Mouse (Mus musculus) CH12.LX (cell line): Measurements from ENCODE around the gene Dnah3. TPM values are rescaled to one million over a fixed set of nuclear protein-coding genes. Genes with fewer than 3 reads are reported as not detected.

Source experiments
- DNase-seq: peaks from one replicate; pipeline ENCODE4 v3.0.0-alpha.2; 2013; ENCODE audit errors: extremely low read depth
- H3K27ac ChIP-seq: 2 replicates; pipeline ENCODE4 v1.5.1; 2012; ENCODE audit warnings: low read depth, mild to moderate bottlenecking, control low read depth, moderate library complexity; ENCODE audit not compliant: insufficient read depth
- H3K27me3 ChIP-seq: replicated peaks from 2 replicates; pipeline ENCODE3; 2012; ENCODE audit warnings: inconsistent platforms
- H3K36me3 ChIP-seq, 2 experiments: replicated peaks in 1 of 2; 2 replicates each; pipeline versions ENCODE3 to v1.6.1; 2012; ENCODE audit warnings: inconsistent platforms in 1 of 2, low read length in 1 of 2, mild to moderate bottlenecking in 1 of 2, mixed read lengths in 1 of 2, moderate library complexity in 1 of 2; ENCODE audit not compliant: control insufficient read depth in 1 of 2, insufficient read depth in 1 of 2
- H3K4me1 ChIP-seq, 2 experiments: 2 replicates each; pipeline ENCODE4 v1.6.1; 2012; ENCODE audit warnings: inconsistent platforms in 1 of 2, moderate library complexity in 1 of 2; ENCODE audit not compliant: insufficient read depth in 2 of 2, control insufficient read depth in 1 of 2
- H3K4me2 ChIP-seq: 2 replicates; pipeline ENCODE4 v1.6.1; 2012; ENCODE audit warnings: low read depth, mild to moderate bottlenecking, control low read depth; ENCODE audit not compliant: poor library complexity, insufficient read depth, severe bottlenecking
- H3K4me3 ChIP-seq, 3 experiments: fragments of 150-350 bp in 1 of 3; sonication (generic) in 1 of 3; replicated peaks in 1 of 3; 2 replicates each; pipeline versions ENCODE3 to v1.5.1; 2011 to 2012; ENCODE audit warnings: low read depth in 2 of 3, low read length in 2 of 3, mild to moderate bottlenecking in 2 of 3, moderate library complexity in 2 of 3, control low read depth in 1 of 3, improper control_type of control experiment in 1 of 3, inconsistent platforms in 1 of 3, mixed read lengths in 1 of 3; ENCODE audit not compliant: poor library complexity in 1 of 3
- H3K79me2 ChIP-seq: replicated peaks from 2 replicates; pipeline ENCODE4 v1.6.1; 2012; ENCODE audit warnings: mild to moderate bottlenecking, moderate library complexity; ENCODE audit not compliant: control insufficient read depth, poor library complexity, insufficient read depth, severe bottlenecking; ENCODE audit errors: extremely low read depth
- H3K9ac ChIP-seq: 2 replicates; pipeline ENCODE4 v1.6.1; 2012; ENCODE audit warnings: low read depth, mild to moderate bottlenecking, control low read depth, moderate library complexity; ENCODE audit not compliant: insufficient read depth
- H3K9me3 ChIP-seq: replicated peaks from 2 replicates; pipeline ENCODE3; 2012; ENCODE audit warnings: low read length, inconsistent platforms, mixed read lengths
- BHLHE40 ChIP-seq: IDR thresholded peaks from 2 replicates; pipeline ENCODE4 v1.6.1; 2011; ENCODE audit warnings: mild to moderate bottlenecking, low read depth, low read length, improper control_type of control experiment
- CHD1 ChIP-seq: IDR thresholded peaks from 2 replicates; pipeline ENCODE4 v1.6.1; 2012; ENCODE audit warnings: low read depth, low read length, improper control_type of control experiment, inconsistent platforms
- CHD2 ChIP-seq: IDR thresholded peaks from 2 replicates; pipeline ENCODE4 v1.6.1; 2011; ENCODE audit warnings: low read length, improper control_type of control experiment
- E2F4 ChIP-seq: IDR thresholded peaks from 2 replicates; pipeline ENCODE4 v1.6.1; 2011; ENCODE audit warnings: low read depth, low read length, improper control_type of control experiment; ENCODE audit not compliant: insufficient replicate concordance
- EP300 ChIP-seq: IDR thresholded peaks from 2 replicates; pipeline ENCODE4 v1.6.1; 2011; ENCODE audit warnings: low read length, improper control_type of control experiment
- GABPA ChIP-seq: IDR thresholded peaks from 2 replicates; pipeline ENCODE4 v1.6.1; 2012; ENCODE audit warnings: low read depth, low read length, improper control_type of control experiment, inconsistent platforms; ENCODE audit not compliant: insufficient replicate concordance
- IRF4 ChIP-seq: IDR thresholded peaks from 2 replicates; pipeline ENCODE4 v1.6.1; 2014; ENCODE audit warnings: low read depth, mild to moderate bottlenecking, inconsistent platforms, low read length, improper control_type of control experiment
- JUN ChIP-seq: IDR thresholded peaks from 2 replicates; pipeline ENCODE4 v1.6.1; 2011; ENCODE audit warnings: low read depth, mild to moderate bottlenecking, low read length, improper control_type of control experiment, moderate library complexity; ENCODE audit not compliant: insufficient read depth
- JUND ChIP-seq: conservative IDR thresholded peaks from 2 replicates; pipeline ENCODE4 v1.6.1; 2011; ENCODE audit warnings: low read depth, low read length, improper control_type of control experiment
- KAT2A ChIP-seq: IDR thresholded peaks from 2 replicates; pipeline ENCODE4 v1.6.1; 2012; ENCODE audit warnings: low read length, improper control_type of control experiment, inconsistent platforms; ENCODE audit not compliant: insufficient replicate concordance
- MAZ ChIP-seq: IDR thresholded peaks from 2 replicates; pipeline ENCODE4 v1.6.1; 2012; ENCODE audit warnings: low read depth, mild to moderate bottlenecking, inconsistent platforms, low read length, improper control_type of control experiment, moderate library complexity
- MEF2A ChIP-seq: IDR thresholded peaks from 2 replicates; pipeline ENCODE4 v1.6.1; 2014; ENCODE audit warnings: low read depth, mild to moderate bottlenecking, inconsistent platforms, low read length, improper control_type of control experiment, borderline replicate concordance
- MXI1 ChIP-seq: IDR thresholded peaks from 2 replicates; pipeline ENCODE4 v1.6.1; 2011; ENCODE audit warnings: mild to moderate bottlenecking, low read depth, low read length, improper control_type of control experiment
- NELFE ChIP-seq: IDR thresholded peaks from 2 replicates; pipeline ENCODE4 v1.6.1; 2011; ENCODE audit warnings: low read depth, low read length, improper control_type of control experiment
- NRF1 ChIP-seq: IDR thresholded peaks from 2 replicates; pipeline ENCODE4 v1.6.1; 2014; ENCODE audit warnings: low read depth, mild to moderate bottlenecking, inconsistent platforms, low read length, improper control_type of control experiment, moderate library complexity
- RAD21 ChIP-seq: IDR thresholded peaks from 2 replicates; pipeline ENCODE4 v1.6.1; 2011; ENCODE audit warnings: low read depth, mild to moderate bottlenecking, low read length, improper control_type of control experiment, moderate library complexity
- RCOR1 ChIP-seq: conservative IDR thresholded peaks from 2 replicates; pipeline ENCODE4 v1.6.1; 2012; ENCODE audit warnings: low read depth, mild to moderate bottlenecking, inconsistent platforms, low read length, improper control_type of control experiment
- SIN3A ChIP-seq: IDR thresholded peaks from 2 replicates; pipeline ENCODE4 v1.6.1; 2012; ENCODE audit warnings: low read length, improper control_type of control experiment, inconsistent platforms
- TBP ChIP-seq: conservative IDR thresholded peaks from 2 replicates; pipeline ENCODE4 v1.6.1; 2011; ENCODE audit warnings: low read depth, low read length, improper control_type of control experiment
- UBTF ChIP-seq: IDR thresholded peaks from 2 replicates; pipeline ENCODE4 v1.6.1; 2012; ENCODE audit warnings: low read depth, mild to moderate bottlenecking, inconsistent platforms, low read length, improper control_type of control experiment, moderate library complexity
- ZKSCAN1 ChIP-seq: IDR thresholded peaks from 2 replicates; pipeline ENCODE4 v1.6.1; 2012; ENCODE audit warnings: low read depth, inconsistent platforms, low read length, improper control_type of control experiment, borderline replicate concordance
- ZMIZ1 ChIP-seq: IDR thresholded peaks from 2 replicates; pipeline ENCODE4 v1.6.1; 2012; ENCODE audit warnings: low read depth, mild to moderate bottlenecking, inconsistent platforms, low read length, improper control_type of control experiment
- dilution Hi-C: fragments of 300-500 bp; cut with MboI; formaldehyde crosslinking; loops from 2 replicates; pipeline ENCODE4 v1.14.3; 2020; ENCODE audit warnings: low sequenced_read_pairs; ENCODE audit not compliant: extremely low pct_unique_long_range_greater_than_20kb, extremely low pct_ligation_motif_present
- in situ Hi-C: fragments of 300-500 bp; cut with MboI; formaldehyde crosslinking; loops from 3 replicates; pipeline ENCODE4 v1.14.3; 2019; ENCODE audit warnings: low sequenced_read_pairs, low pct_ligation_motif_present, low pct_unique_long_range_greater_than_20kb, mixed read lengths
- polyA plus RNA-seq: library from polyadenylated mRNA; unstranded; fragments of >175 nt; gene quantifications from 2 replicates; pipeline ENCODE4 v1.2.1, GENCODE M21; 2012; ENCODE audit warnings: low read depth; ENCODE audit not compliant: insufficient read length
- total RNA-seq, 2 experiments: library from RNA; depleted of rRNA; stranded (reverse); fragments of 300-350 nt in 1 of 2; fragments of >200 nt in 1 of 2; gene quantifications; 2 replicates each; pipeline ENCODE4 v1.2.3; 2012 to 2014

Dnah3 gene
- total and polyA plus RNA-seq, 3 experiments = not detected

GRCm38 (mm10) chr7:119887887-119888286 lies 207.2 kb downstream of the Dnah3 start:
- H3K9ac ChIP-seq = no peak overlapping the region
- H3K27ac ChIP-seq = no peak overlapping the region
- no peaks in the 10 kb centered on the region for H3K27me3 ChIP-seq
- no peak overlapping the region for H3K4me2 ChIP-seq
- no peaks in the 10 kb centered on the region for H3K4me1 ChIP-seq
- dilution Hi-C loops = no loop called here
- H3K79me2 ChIP-seq = no peaks in the 10 kb centered on the region
- peaks cover 0 to 4% of the 10 kb centered on the region in 2 experiments for H3K36me3 ChIP-seq
- H3K4me3 ChIP-seq = no peak overlapping the region
- no peak for DNase-seq
- in situ Hi-C loops = no loop called here
- H3K9me3 ChIP-seq = no peaks in the 10 kb centered on the region
- TF ChIP-seq NRF1 (no peak), ZMIZ1 (no peak), RCOR1 (no peak), IRF4 (no peak), JUN (no peak), MAZ (no peak), CHD2 (no peak), NELFE (no peak), E2F4 (no peak), ZKSCAN1 (no peak), MEF2A (no peak), JUND (no peak), TBP (no peak), KAT2A (no peak), SIN3A (no peak), BHLHE40 (no peak), MXI1 (no peak)

DNA sequence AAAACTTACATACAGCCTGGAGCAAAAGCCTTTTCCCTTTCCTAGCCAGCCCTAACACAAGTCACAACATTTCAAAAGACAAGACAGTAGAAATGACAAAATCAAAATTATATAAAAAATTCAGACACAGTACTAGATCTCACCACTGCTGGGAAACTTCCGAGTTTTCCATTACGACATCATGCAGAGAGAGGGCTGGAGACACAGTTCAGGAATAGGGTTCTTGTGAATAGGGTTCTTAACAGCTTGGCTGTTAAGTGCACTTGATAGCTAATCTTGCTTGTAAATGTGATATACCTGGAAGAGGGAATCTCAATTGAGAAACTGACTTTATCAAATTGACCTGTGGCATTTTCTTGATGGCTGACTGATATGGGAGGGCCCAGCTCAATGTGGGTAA lies 213.9 kb downstream of the Dnah3 start:
- Histone ChIP-seq H3K27me3 (no peaks in the 10 kb centered on the region), H3K9me3 (no peaks in the 10 kb centered on the region), H3K4me2 (no peak overlapping the region), H3K36me3 (peaks cover 0 to 9% of the 10 kb centered on the region in 2 experiments), H3K9ac (no peak overlapping the region), H3K4me3 (no peak overlapping the region), H3K4me1 (peaks cover 0 to 6% of the 10 kb centered on the region in 2 experiments; a peak in 1 of 4 replicates), H3K79me2 (no peaks in the 10 kb centered on the region), H3K27ac (no peak overlapping the region)
- DNase-seq = no peak
- TF ChIP-seq IRF4 (no peak), RAD21 (no peak), MAZ (no peak), UBTF (no peak), CHD1 (no peak), EP300 (no peak), GABPA (no peak), MXI1 (no peak)
- dilution Hi-C loops = no loop called here
- in situ Hi-C loops = no loop called here
